Mouse (Mus musculus) B cell, adult 2 months (primary cell): Measurements from ENCODE around the gene Defb25.

Source experiments
- DNase-seq, 2 experiments: peaks; one replicate each; pipeline ENCODE4 v3.0.0; 2022

The Defb25 gene

GRCm38 (mm10) chr2:152626774-152627591 lies 4.1 kb upstream of the Defb25 start, which contains the start of gene Rem1:
TSS of gene Rem1 (plus strand) at chr2:152626951.
- no peak for DNase-seq

GRCm38 (mm10) chr2:152625256-152625655 lies 2.4 kb upstream of the Defb25 start:
- no peak for DNase-seq

- no peak for DNase-seq
These were observed 1.7 kb upstream of the Defb25 start for GRCm38 (mm10) chr2:152624566-152624965.

DNA sequence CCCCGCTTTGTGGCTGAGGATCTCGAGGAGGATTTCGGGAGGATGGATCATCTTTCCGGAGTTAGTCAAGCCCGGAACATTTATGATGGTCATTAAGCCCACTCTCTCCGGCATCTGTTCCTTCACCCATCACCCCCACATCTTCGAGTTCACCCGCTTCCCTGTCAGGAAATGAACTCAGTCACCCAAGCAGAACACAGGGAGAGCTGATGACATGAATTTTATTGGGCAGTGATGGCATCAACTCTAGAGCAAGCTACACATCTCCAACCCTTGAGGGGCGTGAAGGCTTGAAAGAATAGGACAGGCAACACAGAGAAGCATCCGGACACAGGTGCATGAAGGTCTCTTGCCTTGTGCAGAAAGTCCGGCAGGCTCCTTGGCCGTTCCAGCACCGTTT lies 702 bp downstream of the Defb25 start:
- no peak for DNase-seq

- DNase-seq, result no peak
These were observed 2.3 kb downstream of the Defb25 start for GRCm38 (mm10) chr2:152620367-152621134.

GRCm38 (mm10) chr2:152617374-152617773 lies 5.5 kb downstream of the Defb25 start:
- DNase-seq, result peak; percentile 19 to 38

DNA sequence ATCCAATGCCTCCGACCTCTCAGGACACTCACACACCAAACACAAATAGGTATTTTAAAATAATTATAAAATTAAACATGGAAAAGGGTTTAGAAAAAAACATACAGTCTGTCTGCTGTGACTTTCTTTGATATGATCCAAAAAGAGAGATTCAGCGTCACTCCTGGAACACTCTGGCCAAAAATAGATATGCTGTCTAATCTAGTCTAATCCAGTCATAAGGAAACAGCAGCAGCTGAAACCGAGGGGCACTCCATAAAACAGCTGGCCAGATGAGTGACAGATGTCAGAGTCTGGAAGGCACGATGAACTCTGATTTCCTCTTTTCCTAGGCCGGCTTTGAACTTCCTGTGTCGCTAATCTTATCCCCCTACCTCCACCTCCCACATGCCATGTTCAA lies 6.4 kb downstream of the Defb25 start:
- no peak for DNase-seq

- peak; percentile 41 to 46 for DNase-seq
These were observed 7.3 kb downstream of the Defb25 start for GRCm38 (mm10) chr2:152615563-152615962.

GRCm38 (mm10) chr2:152612193-152612592 lies 10.7 kb downstream of the Defb25 start:
- no peak for DNase-seq

GRCm38 (mm10) chr2:152608719-152609118 lies 14.1 kb downstream of the Defb25 start:
- DNase-seq, result no peak

DNA sequence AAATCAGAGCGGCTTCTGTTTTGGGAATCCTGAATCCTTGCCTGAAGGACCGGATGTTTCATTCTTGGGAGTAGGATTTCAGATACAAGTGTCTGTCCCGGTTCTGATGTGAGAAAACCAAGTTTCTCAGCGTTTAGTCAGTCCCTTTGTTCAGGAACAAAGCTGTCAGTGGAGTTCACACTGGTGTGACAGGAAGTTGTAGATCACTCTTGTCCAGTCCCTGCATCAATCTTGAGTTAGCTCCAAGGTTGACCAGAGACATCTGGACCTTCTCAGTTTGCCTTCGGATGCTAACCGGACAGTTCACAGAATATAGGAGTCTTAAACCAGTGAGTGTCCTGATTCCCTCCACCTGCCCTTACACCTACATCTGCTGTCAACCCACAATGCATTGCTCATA lies 15.1 kb downstream of the Defb25 start:
- DNase-seq, result no peak

GRCm38 (mm10) chr2:152604057-152604456 lies 18.8 kb downstream of the Defb25 start, which contains the start of gene Defb36:
TSS of gene Defb36 (plus strand) at chr2:152604327.
- DNase-seq, result peak; percentile 22 to 33

GRCm38 (mm10) chr2:152601275-152601960 lies 21.4 kb downstream of the Defb25 start:
- no peak for DNase-seq

DNA sequence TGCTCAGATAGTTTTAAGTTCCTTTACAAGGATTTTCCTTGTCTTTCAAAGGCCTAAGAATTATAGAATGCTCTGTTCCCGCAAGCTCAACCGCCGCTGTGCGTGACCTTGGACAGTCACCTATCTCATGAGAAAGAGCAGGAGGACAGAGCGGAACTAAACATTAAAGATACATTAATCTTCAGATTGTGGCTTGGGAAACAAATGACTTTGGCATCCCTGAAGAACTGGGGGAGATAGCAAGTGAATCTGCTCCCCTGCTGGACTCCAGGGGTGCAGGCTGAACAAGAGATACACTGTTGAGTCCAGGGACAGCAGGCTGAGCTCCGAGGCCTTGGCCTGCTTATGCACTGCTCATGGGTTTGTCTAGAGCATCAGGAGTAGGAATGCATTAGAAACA lies 22.8 kb downstream of the Defb25 start:
- no peak for DNase-seq

GRCm38 (mm10) chr2:152599299-152599698 lies 23.6 kb downstream of the Defb25 start, which contains the start of gene Defb45:
TSS of gene Defb45 (minus strand) at chr2:152599399.
- DNase-seq, result no peak

DNA sequence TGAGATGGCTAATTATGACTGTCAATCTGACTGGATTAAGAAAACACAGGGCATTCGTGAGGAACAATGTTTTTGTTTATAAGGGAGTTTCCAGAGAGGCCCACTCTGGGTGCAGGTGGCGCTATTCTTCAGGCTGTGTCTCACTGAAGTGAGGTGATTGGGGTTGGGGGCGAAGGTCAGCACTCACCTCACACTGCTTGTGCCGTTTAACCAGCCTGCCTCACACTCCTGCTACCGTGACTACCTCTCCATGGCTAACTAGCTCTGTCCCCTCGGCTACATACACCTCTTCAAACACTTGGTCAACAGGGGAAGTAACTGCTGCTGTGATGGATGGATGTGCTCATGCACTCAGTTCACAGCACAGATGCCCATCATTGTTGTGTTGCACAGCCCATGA lies 33.8 kb downstream of the Defb25 start:
- no peak for DNase-seq

DNA sequence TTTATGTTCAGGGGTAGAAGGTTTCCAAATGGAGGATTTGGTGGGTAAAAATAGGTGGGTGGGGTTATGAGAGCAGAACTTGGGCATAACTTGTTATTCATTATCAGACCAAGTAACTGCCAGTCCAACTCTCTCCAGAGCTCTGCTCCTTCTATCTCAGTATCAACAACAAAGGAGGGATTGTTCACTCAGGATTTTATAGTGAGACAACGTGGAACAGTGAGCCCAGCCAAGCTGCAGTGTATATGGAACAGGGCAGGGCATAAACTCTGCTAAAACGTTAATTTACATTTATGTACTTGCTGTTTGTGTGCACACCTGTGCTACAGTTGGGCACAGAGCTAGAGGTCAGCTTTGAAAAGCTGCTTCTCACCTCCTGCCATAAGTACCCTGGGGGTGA lies 34.4 kb downstream of the Defb25 start:
- no peak for DNase-seq

- DNase-seq, result no peak
These were observed 35.8 kb downstream of the Defb25 start for GRCm38 (mm10) chr2:152586926-152587560.

DNA sequence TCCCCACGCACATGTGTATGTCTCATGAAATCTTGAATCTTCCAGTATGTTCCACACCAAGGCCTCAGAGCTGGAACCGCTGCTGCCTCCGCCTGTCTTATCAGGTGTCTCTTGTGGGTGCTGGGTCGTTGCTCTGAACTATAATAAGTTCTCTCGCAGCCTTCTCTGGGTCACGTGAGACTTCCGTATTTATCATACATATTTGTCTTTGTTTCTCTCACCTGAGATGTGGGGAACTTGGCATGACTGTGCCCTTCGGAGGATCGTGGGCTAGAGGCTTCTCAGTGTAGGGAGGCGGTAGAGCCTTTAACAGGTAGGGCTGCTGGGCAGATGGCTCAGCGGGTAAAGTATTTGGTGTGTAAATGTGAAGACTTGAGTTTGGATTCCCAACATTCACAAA lies 42.2 kb downstream of the Defb25 start:
- no peak for DNase-seq

DNA sequence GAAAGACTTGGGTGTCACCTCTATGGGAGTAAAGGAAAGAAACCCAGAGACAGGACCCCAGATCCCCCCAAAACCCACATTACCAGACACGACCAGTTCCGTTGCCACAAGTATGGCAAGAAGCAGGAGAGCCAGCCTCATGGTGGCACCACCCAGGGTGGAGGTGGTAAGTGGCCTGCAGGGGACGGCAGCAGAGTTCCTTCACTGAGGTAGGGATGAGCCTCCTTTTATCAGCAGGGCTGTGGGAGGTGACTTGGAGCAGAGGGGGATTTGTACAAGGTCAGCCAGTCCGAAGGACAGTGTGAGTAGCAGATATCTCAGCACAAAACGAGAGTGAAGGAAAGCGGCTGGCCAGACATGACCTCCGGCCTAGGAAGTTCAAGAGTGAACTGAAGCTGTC lies 42.7 kb downstream of the Defb25 start, which contains the start of gene Defb19:
Gene Defb19, minus strand, starts transcription at position 206 of the 400 bp plus-strand sequence.
- no peak for DNase-seq

DNA sequence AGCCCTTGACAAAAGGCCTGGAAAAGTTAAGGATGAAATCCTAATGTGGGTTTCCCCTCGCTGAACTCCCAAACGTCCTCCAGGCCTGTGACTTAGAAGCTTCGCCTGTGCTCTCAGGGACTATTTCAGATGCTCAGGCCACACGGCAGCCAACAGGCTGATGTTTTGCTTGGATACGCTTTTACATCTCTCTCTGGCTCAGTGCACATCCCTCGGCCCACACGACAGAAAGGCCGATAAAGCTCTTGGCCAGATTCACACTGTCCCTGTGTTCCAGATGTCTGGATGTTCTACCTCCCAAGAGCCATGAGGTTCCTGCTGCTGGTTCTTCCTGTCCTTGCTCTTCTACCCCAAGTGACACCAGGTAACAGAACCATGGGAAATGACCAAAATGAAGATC lies 49.4 kb downstream of the Defb25 start:
- no peak for DNase-seq
